Mouse (Mus musculus): ENCODE results near the gene Tmsb4x.
A peak's percentile ranks its signal among the peaks of the same experiment; 100 is the strongest.

Tmsb4x gene

DNA sequence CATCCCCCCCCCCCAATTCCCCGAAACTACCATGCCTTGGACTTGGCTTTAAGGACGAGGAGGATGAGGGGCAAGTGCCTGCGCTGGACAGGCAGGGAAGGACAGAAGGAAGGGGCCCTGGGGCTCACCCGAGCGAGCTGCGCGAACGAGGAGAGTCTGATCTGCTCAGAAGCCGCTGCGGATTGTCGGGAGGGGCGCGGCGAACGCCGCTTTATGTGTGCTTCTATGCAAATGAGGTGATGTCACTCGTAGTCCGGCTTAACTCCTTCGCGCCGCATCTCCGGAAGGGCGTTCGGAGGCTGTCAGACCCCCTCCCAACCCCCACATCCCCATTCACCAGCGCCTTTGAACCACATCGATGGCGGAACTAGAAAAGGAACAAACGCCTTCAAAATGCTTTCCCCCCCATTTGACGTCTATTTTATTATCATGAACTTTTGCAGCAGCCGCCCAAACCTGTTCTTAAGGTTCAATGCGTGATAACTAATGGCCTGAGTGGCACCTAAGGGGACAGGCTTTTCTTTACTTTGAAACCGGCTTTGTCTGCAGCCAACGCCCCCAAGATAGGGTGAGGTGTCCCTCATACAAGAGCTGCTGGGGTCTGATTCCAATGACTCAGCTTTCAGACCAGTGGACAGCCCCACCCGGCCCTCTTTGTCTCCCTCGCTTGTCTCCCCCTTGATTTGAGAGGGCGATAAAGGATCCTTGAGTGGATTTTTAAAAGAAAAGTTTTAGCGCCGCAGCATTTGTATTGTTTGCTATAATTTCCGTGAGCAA is at the start of gene Tmsb4x:
Gene Tmsb4x, minus strand, starts transcription at position 338 of the 777 bp plus-strand sequence.
- DNase-seq (ENCODE audit: low read depth, low spot score), result peak; percentile 90

DNA sequence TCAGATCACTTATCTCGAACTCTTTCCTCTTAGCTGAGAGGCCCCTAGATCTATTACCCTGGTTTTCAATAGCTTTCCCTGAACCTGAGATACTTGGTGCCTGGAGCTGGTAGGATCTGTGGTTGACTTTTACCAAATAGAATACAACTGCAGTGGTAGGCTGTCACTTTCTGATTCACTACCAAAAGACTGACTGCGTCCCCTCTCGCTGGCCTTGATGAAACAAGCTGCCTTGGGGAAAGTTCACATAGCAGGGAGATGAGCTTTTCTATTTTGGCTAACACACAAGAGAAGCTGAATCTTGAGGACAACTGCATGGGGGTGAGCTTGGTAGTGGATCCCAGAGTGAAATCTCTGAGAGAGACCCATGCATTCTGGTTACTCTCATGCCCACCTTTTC is 32.6 kb upstream of the Tmsb4x start:
- no peak for DNase-seq (ENCODE audit: low read depth, low spot score)

DNA sequence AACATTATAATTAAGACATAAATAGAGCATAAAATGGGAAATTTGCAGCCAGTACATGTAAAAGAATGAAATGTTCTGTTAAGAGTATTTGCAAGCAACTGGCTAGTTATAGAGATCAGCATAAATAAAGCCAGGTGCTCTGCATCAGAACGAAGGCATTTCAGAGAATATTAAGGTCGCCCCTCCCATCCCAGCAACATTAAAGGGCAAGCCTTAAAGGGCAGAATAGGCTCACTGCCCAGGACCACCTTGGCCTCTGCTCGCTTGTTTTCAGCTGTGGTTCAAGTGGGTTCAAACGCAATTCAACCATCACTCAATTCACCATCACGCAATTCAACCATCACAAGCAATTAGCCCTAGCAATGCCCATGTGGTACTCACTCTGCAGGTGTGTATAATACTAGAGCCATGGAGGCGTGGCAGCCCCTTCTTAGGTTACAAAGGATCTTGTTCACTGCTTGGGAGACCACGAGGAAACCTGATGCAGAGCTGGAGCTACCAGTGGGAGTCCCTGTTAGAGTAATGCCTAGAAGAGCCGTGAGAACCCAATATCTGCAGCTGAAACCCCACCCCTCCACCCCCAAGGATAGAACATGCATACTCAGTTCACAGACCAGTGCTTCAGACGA is 30.3 kb upstream of the Tmsb4x start:
- no peak for DNase-seq (ENCODE audit: low read depth, low spot score)

DNA sequence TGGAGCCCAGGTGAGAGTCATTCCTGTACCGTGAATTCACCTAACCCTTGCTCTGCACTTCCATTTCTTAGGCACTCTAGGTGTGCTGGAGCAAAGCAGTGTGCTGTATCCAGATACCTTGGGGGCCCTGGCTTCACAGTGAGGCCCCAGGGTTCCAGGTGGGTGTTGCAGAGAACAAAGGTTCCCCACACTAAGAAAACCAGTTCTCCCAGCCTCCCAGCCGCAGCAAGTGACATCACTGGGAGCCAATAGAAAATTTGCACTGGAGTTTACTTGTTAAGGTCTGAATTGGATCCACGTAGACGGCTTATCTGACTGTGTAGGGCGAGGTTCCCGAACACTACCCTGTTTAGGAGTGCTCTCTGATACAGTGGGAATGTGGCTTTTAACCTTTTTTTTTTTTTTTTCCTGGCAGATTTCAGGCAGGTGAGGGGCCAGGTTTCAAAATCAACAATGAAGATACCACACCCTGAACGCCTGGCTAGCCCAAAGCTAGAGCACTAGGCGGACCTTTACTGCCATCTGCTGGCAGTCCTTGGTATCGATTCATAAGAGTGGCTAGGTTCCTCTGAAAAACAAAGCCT is 24.1 kb upstream of the Tmsb4x start:
- peak; percentile 68 for DNase-seq (ENCODE audit: low read depth, low spot score)

DNA sequence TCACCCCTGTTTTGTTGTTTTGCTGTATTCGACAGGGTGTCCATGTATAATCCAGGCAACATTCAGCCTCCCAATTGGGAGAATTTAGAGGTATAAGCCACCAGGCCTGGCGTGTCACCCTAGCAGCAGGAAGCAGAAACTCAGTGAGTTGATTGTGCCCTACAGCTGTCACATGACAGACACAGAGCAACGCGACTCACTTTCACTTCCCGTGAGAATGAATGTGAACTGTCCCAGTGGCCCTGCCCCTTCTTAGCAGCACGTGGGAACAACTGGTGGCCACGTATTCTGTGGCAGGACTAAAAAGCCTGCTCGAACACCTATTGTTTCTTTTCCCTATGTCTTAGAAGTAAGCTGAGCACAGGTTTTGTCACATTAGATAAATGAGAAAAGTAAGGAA is 22.0 kb upstream of the Tmsb4x start:
- DNase-seq (ENCODE audit: low read depth, low spot score), result peak; percentile 77

DNA sequence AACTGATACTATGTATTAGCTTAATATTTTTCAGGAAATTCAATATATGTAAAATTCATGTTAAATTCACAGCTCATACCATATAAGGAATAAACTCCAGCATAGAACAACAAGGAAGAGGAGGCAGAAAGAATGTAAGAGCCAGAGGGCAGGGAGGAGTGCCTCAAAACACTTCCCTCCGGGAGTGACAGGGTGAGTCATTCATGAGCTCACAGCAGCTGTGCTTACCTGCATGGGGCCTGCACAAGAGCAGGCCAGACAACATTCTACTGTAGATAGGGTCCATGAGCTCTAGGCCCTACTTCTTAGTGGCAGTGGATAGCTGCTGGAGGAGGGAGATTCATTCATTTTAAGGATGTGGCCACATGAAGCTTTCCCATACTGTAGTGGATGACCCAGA is 20.7 kb upstream of the Tmsb4x start:
- DNase-seq (ENCODE audit: low read depth, low spot score), result no peak

DNA sequence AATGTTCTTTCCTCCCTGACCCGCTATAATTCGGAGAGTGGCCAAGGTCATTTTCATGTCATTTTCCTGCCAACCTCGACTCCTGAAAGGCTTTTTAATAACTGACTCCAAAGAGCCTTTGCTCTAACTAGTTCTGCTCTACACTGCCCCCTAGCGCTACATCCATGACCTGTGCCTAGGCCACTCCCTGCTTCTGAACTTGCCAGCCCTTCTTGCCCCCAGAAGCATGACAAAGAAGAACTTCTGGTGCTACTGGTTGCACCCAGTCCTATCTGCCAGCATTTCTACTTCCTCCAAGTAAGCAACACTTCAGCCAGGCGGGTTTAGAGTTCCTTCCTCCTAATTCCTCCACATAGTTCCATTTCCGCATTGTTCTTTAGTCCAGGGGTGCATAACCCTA is 20.1 kb upstream of the Tmsb4x start:
- DNase-seq (ENCODE audit: low read depth, low spot score), result peak; percentile 69

DNA sequence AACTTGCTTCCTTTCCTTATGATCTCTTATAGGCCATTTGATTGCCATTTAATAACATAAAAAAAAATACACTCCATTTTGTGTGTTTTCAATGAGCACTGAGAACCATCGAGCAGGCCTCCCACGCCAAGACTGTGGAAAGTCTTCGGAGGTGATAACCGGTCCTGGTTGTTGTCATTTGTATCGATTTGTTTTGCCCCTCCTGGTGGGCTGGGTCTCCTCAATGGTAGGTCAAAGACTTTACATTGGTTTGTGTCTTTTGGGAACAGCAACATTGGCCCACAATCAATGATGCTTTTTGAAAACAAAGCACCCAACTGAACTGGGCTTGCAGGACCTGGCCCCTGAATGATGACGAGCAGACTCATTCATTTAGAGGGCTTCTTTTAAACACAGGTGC is 18.6 kb upstream of the Tmsb4x start:
- DNase-seq (ENCODE audit: low read depth, low spot score), result peak; percentile 2

DNA sequence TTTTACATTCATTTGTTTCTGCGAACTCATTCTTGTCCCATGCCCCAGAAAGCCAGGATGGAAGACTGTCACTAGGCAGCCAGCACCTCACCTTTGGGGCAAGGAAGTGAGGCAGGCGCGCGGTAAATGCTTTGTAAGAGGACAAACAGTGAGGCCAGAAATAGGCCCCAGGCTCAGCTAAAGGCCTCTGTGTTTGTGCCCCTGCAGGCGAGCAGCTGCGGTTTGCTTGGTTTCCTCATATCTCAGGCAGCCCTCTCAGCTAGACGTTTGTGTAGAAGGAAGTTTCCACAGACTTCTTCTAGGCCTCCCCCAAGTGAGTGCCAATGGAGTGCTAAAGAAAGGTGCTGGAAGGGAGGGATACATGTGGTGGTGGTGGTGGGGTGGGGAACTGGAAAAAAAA is 18.0 kb upstream of the Tmsb4x start:
- DNase-seq (ENCODE audit: low read depth, low spot score), result peak; percentile 75

DNA sequence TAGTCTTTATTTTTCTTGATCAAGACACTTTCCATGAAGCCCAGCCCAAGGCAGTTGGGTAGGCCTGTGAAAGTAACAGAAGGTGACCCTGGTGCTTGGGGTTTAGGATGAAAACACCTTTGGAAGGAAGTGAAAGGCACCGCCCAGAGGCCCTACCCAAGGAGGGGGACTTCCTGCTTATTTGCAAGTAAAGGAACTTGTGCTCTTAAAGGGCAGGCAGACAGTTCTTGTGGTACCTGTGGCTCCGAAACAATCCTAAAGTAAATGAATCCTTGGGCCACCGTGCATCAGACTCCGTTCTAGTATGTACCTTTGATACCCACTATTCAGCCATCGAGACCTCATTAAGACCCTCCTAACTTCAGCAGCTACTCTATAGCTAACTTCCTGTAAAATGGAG is 17.5 kb upstream of the Tmsb4x start:
- DNase-seq (ENCODE audit: low read depth, low spot score), result peak; percentile 65

DNA sequence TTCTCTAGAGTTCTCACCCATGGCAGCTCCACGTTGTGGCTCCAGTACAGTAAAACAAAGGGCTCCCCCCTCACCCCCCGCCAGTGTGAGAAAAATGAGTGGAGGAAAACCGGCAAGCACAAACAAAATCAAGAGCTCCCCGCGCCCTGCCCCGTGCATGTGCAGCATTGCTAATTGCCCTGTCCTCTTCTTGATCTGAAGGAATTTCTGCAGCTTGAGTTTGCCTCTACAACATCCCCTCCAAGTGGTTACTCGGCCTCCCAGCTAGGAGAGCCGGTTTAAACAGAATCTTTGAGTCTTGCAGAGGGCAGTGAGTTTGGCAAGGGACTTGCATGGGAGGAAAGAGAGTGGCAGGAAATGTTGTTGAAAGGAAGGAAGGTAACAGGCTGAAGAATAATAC is 3.6 kb upstream of the Tmsb4x start:
- peak; percentile 39 for DNase-seq (ENCODE audit: low read depth, low spot score)

DNA sequence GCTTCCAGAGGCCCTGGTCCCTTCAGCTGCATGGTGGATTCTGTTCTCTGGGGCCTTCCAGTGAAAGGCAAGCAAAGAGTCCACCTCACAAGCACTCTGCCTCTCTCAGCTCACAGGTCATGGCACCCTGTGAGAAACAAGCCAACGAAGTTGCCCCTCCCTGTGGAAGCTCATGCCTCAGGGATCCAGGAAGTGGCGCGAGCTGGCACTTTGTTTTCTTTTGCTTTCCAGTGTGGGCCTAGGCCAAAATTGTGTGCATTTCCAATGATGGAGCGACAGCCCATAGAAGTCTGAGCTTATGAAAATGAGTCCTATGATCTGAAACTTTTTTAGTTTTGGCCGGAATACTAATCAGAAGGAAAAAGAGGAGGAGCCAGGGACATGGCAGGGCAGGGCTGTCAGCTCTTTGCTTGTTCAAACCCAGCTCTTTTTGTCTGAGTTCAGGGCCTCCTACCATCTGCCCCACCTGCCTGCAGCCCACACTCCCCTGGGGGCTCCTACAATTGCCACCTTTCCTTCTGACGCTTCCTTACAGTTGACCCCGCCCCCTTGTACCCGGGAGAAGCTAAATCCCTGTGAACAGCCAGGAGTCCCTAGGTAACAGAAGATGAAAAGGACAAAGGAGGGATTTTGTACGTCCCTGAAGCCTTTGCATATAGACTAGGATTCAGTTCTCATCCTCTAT is 2.9 kb upstream of the Tmsb4x start:
- no peak for DNase-seq (ENCODE audit: low read depth, low spot score)

DNA sequence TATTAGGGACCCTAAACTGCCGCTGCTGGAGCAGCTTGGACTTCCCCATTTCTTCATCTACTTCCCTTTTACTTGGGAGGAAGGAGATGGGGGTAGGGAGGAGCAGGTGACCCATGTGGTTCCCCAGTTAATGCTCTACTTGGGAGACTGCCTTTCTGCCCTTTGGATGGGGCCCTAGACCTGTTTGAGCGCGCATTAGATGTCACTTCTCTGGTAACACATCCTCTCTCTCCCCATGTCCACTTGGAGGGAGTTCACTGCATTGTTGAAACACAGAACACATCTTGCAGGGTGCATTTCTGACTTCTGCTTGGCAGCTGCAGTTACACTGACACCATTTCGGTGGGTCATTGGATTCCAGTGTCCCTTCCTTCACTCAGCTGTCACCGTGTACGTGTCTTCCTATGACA is 1.2 kb upstream of the Tmsb4x start:
- DNase-seq (ENCODE audit: low read depth, low spot score), result no peak

DNA sequence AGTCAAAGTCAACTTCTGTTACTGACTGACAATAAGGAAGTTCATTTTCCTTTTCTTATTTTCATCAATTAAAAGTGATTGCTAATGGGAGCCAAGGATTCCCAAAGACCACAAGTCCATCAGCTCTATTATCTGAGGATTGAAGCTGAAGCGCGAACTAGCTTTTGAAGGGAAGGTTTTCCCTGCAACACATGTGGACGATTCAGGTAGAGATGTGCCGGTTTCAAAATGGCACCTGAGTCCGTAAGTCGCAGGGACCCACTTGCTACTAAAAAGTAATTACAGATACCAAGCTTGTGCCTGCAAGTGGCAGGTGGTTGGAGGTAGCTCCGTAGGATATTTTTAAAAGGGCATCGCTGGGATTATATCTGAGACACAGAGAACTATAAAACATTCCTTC is 713 bp upstream of the Tmsb4x start:
- peak; percentile 52 for DNase-seq (ENCODE audit: low read depth, low spot score)

DNA sequence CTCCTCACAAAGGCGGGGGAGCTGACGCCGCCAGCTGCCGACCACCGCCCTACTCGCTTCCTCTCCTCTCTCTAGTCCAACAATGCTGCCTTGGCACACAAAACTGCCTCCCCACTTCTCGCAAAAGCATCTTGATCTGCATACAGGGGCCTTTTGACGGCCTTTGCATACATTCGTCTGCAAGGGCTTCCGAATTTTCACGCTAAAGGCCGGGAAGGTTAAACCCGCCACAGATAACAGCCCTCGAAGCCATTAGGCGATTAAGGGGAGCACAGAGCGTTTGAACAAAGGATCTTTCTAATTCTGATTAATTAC is 652 bp downstream of the Tmsb4x start:
- DNase-seq (ENCODE audit: low read depth, low spot score), result peak; percentile 56

DNA sequence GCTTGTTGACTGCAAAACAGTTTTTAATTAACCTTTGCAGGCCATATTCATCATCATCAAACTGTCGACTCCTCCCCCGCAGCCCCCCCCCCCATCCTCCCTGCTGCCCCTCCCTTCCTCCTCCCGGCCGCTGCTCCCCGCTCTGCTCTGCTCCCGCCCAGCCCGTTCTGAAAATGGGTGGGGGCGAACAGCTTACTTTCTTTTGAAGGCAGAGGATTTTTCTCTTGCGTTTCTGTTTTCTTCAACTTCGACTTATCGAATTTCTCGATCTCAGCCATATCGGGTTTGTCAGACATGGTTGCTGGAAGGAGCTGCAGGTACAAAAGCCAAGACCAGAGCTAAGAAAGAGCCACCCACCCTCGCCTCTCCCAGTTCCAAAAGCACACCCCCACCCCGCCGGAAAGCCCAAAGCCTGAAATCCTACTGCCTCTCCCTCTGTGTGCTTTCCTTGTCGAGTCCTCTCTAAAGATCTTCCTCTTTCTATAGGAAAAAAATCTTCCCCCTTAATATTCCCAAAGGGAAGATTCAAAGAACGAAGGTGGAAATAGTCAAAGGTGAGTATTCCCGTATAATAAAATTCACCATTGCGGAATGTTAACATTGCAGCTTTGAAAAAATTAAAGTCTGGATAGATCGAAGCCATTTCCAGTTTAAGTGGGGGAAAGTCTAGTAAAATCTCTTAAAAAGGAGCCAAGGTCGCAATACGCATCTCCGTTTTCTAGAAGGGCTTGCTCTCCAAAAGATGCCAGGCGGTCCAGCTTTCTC is 1.2 kb downstream of the Tmsb4x start:
- peak; percentile 76 for DNase-seq (ENCODE audit: low read depth, low spot score)

DNA sequence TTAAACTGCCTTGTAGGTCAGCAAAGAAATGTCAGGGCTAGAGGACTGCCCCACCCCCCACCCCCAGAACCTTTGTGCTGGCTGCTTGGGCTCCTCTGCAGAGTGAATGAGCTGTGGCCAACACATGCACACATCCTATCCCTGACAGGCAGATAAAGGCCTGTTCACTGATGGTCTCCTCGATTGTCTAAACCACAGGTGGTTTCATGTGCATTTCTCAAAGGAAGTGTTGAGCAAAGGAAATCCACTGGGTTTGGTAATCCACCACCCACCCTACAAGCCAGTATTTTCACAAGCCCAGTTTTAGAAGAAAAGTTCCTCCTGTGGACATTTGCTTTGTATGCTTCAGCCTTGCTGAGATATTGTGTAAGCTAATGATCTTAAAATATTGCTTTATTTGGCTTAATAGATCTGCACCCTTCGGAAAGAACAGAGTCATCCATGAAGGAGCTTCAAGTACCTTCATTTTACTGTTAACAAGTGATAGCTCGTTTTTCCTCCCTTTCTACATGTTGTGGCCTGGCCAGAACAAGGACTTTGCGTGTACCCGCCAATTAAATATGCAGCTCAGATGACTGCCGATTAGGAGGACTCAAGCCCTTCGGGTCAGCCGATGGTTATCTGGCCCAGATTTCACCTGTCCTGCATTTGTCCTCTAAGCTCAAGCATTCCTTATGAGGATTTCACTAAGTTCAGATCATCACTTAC is 3.1 kb downstream of the Tmsb4x start:
- peak; percentile 75 for DNase-seq (ENCODE audit: low read depth, low spot score)

DNA sequence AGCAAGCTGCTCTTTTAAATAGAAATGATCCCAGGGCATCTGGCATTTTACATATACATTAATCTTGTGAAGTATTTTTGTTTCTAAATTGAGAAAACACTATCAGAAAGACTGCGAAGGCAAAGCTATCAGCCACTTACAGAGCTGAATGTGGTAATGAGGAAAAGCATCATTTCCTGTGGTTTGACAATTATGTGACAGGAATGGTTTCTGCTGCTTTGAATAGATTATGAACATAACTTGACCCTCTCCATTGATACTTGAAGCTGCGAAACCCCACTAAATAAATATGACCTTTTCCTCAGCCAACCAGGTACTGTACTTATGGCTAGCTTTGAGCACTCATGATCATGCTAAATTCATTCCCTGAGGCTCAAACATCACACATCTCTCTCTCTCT is 7.8 kb downstream of the Tmsb4x start:
- DNase-seq (ENCODE audit: low read depth, low spot score), result peak; percentile 75

DNA sequence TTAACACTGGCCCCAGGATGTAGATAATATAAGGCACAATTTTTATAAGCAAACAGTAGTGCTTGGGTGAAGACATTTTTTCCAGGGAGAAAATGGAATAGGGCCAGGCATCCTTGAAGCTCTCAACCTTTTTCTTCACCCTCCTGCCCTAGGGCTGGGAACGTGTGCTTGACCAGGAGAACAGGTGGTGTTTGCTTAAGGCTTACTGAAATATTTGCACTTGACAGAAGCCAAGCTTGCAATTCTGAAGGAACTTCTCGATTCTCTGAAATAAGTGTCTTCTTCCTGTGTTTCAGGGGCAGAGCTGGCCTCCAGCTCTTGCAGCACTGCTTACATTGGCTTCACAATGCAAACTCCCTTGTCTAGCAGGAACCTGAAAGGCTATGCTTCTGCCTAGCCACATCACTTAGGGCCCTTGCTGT is 13.9 kb downstream of the Tmsb4x start:
- DNase-seq (ENCODE audit: low read depth, low spot score), result no peak

DNA sequence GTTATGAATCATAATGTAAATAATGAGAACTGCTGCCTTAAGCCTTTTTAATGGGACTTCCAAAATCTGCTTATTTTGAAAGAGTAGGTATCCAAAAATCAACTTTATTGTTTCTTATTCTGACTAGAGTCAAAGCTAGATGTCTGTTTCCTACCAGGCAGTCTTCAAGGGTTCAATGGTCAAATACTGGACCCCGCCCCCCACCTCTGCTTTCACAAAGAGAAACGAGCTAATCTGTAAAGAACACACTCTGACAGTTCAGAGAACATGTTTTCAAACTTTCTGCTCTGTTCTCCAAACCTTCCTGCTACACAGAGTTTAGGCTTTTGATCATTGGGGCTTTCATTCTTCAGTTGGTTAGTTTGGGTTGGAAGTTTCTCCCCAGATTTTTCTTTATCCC is 22.8 kb downstream of the Tmsb4x start:
- DNase-seq (ENCODE audit: low read depth, low spot score), result no peak

DNA sequence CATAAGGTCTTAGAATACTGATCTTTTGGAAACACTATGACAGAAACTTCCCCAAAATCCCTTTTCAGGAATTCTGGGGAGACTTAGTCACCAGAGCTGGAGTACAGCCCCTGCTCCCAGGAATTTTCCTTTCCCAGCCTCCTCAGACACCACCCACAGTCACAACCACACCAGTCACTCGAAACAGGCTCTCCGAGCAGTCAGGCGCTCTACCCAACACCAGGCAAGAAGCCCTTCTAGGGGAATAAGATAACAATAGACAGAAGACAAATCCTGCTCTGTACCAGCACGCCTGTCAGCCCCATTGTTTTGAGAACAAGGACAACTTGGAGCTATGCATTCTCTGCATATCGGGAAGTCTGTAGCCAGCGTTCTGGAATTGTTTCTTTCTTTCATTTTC is 25.6 kb downstream of the Tmsb4x start:
- no peak for DNase-seq (ENCODE audit: low read depth, low spot score)

All from CD4-positive helper T cell, adult 2 months (primary cell).